Mouse (Mus musculus): ENCODE results near the gene Slc35e3. TPM values are rescaled to one million over a fixed set of nuclear protein-coding genes. Genes with fewer than 3 reads are reported as not detected.

The Slc35e3 gene
- polyA plus RNA-seq, 1 experiment from 2014 or later = 6.7 TPM

GRCm38 (mm10) chr10:117726888-117727385, 19.2 kb downstream of the Slc35e3 start:
- H3K27me3 ChIP-seq (ENCODE audit: control insufficient read depth, insufficient read depth, low read length) = no peaks in the 10 kb centered on the region
- H3K4me1 ChIP-seq (ENCODE audit: control insufficient read depth, insufficient read depth, low read length) = peaks cover 2% of the 10 kb centered on the region; the same call in 1 of the 2 replicates
- 90% methylated on average over 4 of the region's 4 CpGs for WGBS
- no peaks in the 10 kb centered on the region for H3K9me3 ChIP-seq (replicated peaks; ENCODE audit: control insufficient read depth, low read length)
- H3K9ac ChIP-seq (ENCODE audit: low read length) = no peak overlapping the region
- no peak overlapping the region for H3K4me3 ChIP-seq (ENCODE audit: low read length)
- H3K27ac ChIP-seq (ENCODE audit: low read length) = no peak overlapping the region
- no peak for ATAC-seq (replicated peaks; ENCODE audit: extremely low read depth, insufficient read depth, low FRiP score)
- H3K4me2 ChIP-seq (ENCODE audit: low read depth, low read length) = no peak overlapping the region
- H3K36me3 ChIP-seq (ENCODE audit: control insufficient read depth, insufficient read depth) = no peaks in the 10 kb centered on the region

DNA sequence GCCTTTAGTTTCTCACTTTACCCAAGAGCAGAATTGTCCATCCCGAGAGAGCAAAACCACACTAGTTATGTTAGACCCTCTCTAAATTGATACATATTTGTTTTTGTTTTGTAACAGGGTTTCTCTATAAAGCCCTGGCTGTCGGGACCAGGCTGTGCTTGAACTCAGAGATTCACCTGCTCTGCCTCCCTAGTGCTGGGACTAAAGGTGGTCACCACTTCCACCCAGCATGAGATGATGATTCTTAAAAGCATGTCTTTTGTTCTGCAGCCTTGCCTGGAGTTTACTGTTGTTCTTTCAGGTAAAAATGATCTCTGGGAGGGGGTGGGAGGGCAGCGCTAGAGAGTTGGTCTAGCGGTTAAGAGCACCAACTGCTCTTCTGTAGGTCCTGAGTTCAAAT, 19.8 kb downstream of the Slc35e3 start:
- no peak overlapping the region for H3K9ac ChIP-seq (ENCODE audit: low read length)
- no peak for ATAC-seq (replicated peaks; ENCODE audit: extremely low read depth, insufficient read depth, low FRiP score)
- no peaks in the 10 kb centered on the region for H3K9me3 ChIP-seq (replicated peaks; ENCODE audit: control insufficient read depth, low read length)
- WGBS = 89% methylated on average over 4 of the region's 4 CpGs
- H3K27ac ChIP-seq (ENCODE audit: low read length) = no peak overlapping the region
- H3K4me3 ChIP-seq (ENCODE audit: low read length) = no peak overlapping the region
- no peaks in the 10 kb centered on the region for H3K27me3 ChIP-seq (ENCODE audit: control insufficient read depth, insufficient read depth, low read length)
- H3K4me2 ChIP-seq (ENCODE audit: low read depth, low read length) = no peak overlapping the region
- H3K4me1 ChIP-seq (ENCODE audit: control insufficient read depth, insufficient read depth, low read length) = peaks cover 2% of the 10 kb centered on the region; the same call in 1 of the 2 replicates
- no peaks in the 10 kb centered on the region for H3K36me3 ChIP-seq (ENCODE audit: control insufficient read depth, insufficient read depth)

DNA sequence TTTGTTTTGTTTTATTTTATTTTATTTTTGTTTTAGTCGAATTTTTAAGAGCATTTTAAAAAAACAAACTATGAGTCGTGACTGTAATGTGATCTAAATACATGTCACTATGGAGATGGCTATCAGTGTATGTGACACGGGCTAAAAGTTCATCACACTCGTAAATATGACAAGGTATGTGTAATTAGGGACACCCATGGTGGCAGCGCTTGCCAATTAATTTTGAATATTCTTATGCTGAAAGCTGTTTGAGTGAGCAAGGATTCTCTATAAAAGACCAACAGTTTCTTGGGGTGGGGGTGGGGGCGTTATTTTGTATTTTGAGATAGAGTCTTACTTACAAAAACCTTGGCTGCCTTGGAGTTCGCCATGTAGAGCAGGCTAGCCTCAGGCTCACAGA, 20.5 kb downstream of the Slc35e3 start:
- WGBS = 70% methylated on average over 7 of the region's 7 CpGs
- H3K9me3 ChIP-seq (replicated peaks; ENCODE audit: control insufficient read depth, low read length) = no peaks in the 10 kb centered on the region
- no peak overlapping the region for H3K9ac ChIP-seq (ENCODE audit: low read length)
- no peak overlapping the region for H3K4me3 ChIP-seq (ENCODE audit: low read length)
- no peaks in the 10 kb centered on the region for H3K4me1 ChIP-seq (ENCODE audit: control insufficient read depth, insufficient read depth, low read length)
- H3K27me3 ChIP-seq (ENCODE audit: control insufficient read depth, insufficient read depth, low read length) = no peaks in the 10 kb centered on the region
- H3K36me3 ChIP-seq (ENCODE audit: control insufficient read depth, insufficient read depth) = no peaks in the 10 kb centered on the region
- no peak overlapping the region for H3K4me2 ChIP-seq (ENCODE audit: low read depth, low read length)
- H3K27ac ChIP-seq (ENCODE audit: low read length) = no peak overlapping the region
- no peak for ATAC-seq (replicated peaks; ENCODE audit: extremely low read depth, insufficient read depth, low FRiP score)

- H3K27me3 ChIP-seq (ENCODE audit: control insufficient read depth, insufficient read depth, low read length) = no peaks in the 10 kb centered on the region
- H3K9me3 ChIP-seq (replicated peaks; ENCODE audit: control insufficient read depth, low read length) = no peaks in the 10 kb centered on the region
- no peak overlapping the region for H3K4me2 ChIP-seq (ENCODE audit: low read depth, low read length)
- no peak overlapping the region for H3K4me3 ChIP-seq (ENCODE audit: low read length)
- H3K27ac ChIP-seq (ENCODE audit: low read length) = no peak overlapping the region
- no peaks in the 10 kb centered on the region for H3K4me1 ChIP-seq (ENCODE audit: control insufficient read depth, insufficient read depth, low read length)
- no peak for ATAC-seq (replicated peaks; ENCODE audit: extremely low read depth, insufficient read depth, low FRiP score)
- WGBS = 87% methylated on average over 3 of the region's 3 CpGs
- H3K9ac ChIP-seq (ENCODE audit: low read length) = no peak overlapping the region
- no peaks in the 10 kb centered on the region for H3K36me3 ChIP-seq (ENCODE audit: control insufficient read depth, insufficient read depth)
Observed at GRCm38 (mm10) chr10:117724804-117725361, 21.3 kb downstream of the Slc35e3 start.

DNA sequence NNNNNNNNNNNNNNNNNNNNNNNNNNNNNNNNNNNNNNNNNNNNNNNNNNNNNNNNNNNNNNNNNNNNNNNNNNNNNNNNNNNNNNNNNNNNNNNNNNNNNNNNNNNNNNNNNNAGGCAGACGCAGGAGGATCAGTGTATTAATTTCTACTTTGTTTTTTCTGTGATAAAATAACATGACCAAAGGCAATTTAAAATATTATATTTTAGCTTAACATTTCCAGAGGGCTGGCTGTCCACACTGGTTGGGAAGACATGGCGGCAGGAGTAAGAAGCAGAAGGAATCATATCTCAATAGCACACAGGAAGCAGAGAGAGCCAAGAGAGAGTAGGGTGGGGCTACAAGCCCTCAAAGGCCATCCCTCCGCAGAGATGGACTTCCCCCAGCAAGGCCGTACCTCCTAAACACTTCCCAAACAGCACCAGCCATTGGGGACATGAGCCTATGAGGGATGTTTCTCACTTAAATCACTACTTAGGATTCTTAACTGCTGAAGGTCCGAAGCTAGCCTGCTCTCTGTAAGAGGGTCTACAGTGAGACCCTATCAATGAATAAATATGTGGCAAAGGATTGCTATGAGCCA, 21.9 kb downstream of the Slc35e3 start:
- Histone ChIP-seq H3K4me1 (ENCODE audit: control insufficient read depth, insufficient read depth, low read length) (no peaks in the 10 kb centered on the region), H3K9me3 (replicated peaks; ENCODE audit: control insufficient read depth, low read length) (no peaks in the 10 kb centered on the region), H3K9ac (ENCODE audit: low read length) (no peak overlapping the region), H3K4me2 (ENCODE audit: low read depth, low read length) (no peak overlapping the region), H3K36me3 (ENCODE audit: control insufficient read depth, insufficient read depth) (no peaks in the 10 kb centered on the region), H3K27ac (ENCODE audit: low read length) (no peak overlapping the region), H3K27me3 (ENCODE audit: control insufficient read depth, insufficient read depth, low read length) (no peaks in the 10 kb centered on the region), H3K4me3 (ENCODE audit: low read length) (no peak overlapping the region)
- ATAC-seq (replicated peaks; ENCODE audit: extremely low read depth, insufficient read depth, low FRiP score) = no peak
- WGBS = 67% methylated on average over 5 of the region's 5 CpGs

DNA sequence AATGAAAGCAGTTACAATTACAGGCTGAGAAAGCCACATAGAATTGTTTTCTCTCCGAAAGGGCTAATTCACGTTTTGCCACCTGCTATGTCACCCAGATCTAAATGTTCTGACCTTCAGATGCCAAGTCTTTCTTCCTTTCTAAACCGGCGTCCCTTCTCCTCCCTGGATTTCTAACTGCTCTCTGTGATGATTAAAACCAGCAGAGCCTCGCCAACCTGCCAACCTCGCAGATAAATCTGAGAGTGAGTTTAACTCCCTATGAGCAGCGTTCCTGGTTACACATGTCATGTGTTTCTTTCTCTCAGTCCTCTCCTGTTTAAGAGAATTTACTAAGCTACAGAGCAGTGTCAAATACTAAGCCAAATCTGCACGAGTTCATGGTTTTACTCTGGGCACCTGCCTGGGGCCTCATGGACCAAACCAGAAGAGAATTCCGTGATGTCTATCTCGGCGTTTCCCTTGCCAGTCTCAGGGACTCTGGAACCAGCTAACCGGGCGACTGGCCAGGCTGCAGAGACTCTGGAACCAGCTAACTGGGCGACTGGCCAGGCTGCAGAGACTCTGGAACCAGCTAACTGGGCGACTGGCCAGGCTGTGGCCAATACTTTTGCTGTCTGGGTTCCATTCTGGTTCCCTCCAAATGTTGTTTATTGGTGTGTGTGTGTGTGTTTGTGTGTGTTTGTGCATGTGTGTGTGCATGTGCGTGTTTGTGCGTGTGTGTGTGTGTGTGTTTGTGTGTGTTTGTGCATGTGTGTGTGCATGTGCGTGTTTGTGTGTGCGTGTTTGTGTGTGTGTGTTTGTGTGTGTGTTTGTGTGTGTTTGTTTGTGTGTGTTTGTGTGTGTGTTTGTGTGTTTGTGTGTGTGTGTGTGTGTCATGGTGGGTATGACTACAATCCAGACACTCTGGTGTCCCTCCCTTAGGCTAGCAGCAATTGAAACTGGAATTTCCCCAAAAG, 27.7 kb downstream of the Slc35e3 start:
- Histone ChIP-seq H3K4me3 (ENCODE audit: low read length) (peak overlapping the region; percentile 5; the same call in 1 of the 2 replicates), H3K27me3 (ENCODE audit: control insufficient read depth, insufficient read depth, low read length) (no peaks in the 10 kb centered on the region), H3K27ac (ENCODE audit: low read length) (peak overlapping the region; percentile 61), H3K9ac (ENCODE audit: low read length) (peak overlapping the region; percentile 26; the same call in 1 of the 2 replicates), H3K4me2 (ENCODE audit: low read depth, low read length) (peak overlapping the region; percentile 37), H3K4me1 (ENCODE audit: control insufficient read depth, insufficient read depth, low read length) (peaks cover 10% of the 10 kb centered on the region), H3K36me3 (ENCODE audit: control insufficient read depth, insufficient read depth) (no peaks in the 10 kb centered on the region), H3K9me3 (replicated peaks; ENCODE audit: control insufficient read depth, low read length) (no peaks in the 10 kb centered on the region)
- no peak; the same call in 1 of the 2 replicates for ATAC-seq (replicated peaks; ENCODE audit: extremely low read depth, insufficient read depth, low FRiP score)
- 44% methylated on average over 19 of the region's 19 CpGs for WGBS

- peak overlapping the region; percentile 37 for H3K4me2 ChIP-seq (ENCODE audit: low read depth, low read length)
- 2% methylated on average over 4 of the region's 4 CpGs for WGBS
- H3K27ac ChIP-seq (ENCODE audit: low read length) = peak overlapping the region; percentile 61
- H3K4me3 ChIP-seq (ENCODE audit: low read length) = no peak overlapping the region; the same call in 1 of the 2 replicates
- H3K9me3 ChIP-seq (replicated peaks; ENCODE audit: control insufficient read depth, low read length) = no peaks in the 10 kb centered on the region
- peaks cover 10% of the 10 kb centered on the region for H3K4me1 ChIP-seq (ENCODE audit: control insufficient read depth, insufficient read depth, low read length)
- H3K36me3 ChIP-seq (ENCODE audit: control insufficient read depth, insufficient read depth) = no peaks in the 10 kb centered on the region
- peak overlapping the region; percentile 29; the same call in 1 of the 2 replicates for H3K9ac ChIP-seq (ENCODE audit: low read length)
- ATAC-seq (replicated peaks; ENCODE audit: extremely low read depth, insufficient read depth, low FRiP score) = no peak; the same call in 1 of the 2 replicates
- no peaks in the 10 kb centered on the region for H3K27me3 ChIP-seq (ENCODE audit: control insufficient read depth, insufficient read depth, low read length)
Observed at GRCm38 (mm10) chr10:117717583-117717982, 28.6 kb downstream of the Slc35e3 start.

GRCm38 (mm10) chr10:117716686-117717085, 29.5 kb downstream of the Slc35e3 start:
- Histone ChIP-seq H3K27ac (ENCODE audit: low read length) (no peak overlapping the region), H3K4me3 (ENCODE audit: low read length) (no peak overlapping the region), H3K4me2 (ENCODE audit: low read depth, low read length) (no peak overlapping the region), H3K9ac (ENCODE audit: low read length) (no peak overlapping the region), H3K27me3 (ENCODE audit: control insufficient read depth, insufficient read depth, low read length) (no peaks in the 10 kb centered on the region), H3K4me1 (ENCODE audit: control insufficient read depth, insufficient read depth, low read length) (peaks cover 10% of the 10 kb centered on the region), H3K9me3 (replicated peaks; ENCODE audit: control insufficient read depth, low read length) (no peaks in the 10 kb centered on the region), H3K36me3 (ENCODE audit: control insufficient read depth, insufficient read depth) (no peaks in the 10 kb centered on the region)
- ATAC-seq (replicated peaks; ENCODE audit: extremely low read depth, insufficient read depth, low FRiP score) = no peak
- 87% methylated on average over 3 of the region's 3 CpGs for WGBS

Measured in heart, embryonic 16.5 days (tissue).